Mouse (Mus musculus): ENCODE data around the gene Gmip. TPM values are rescaled to one million over a fixed set of nuclear protein-coding genes. Genes with fewer than 3 reads are reported as not detected.

Gmip gene
- polyA plus RNA-seq, 1 experiment from 2014 or later = 8.5 TPM

DNA sequence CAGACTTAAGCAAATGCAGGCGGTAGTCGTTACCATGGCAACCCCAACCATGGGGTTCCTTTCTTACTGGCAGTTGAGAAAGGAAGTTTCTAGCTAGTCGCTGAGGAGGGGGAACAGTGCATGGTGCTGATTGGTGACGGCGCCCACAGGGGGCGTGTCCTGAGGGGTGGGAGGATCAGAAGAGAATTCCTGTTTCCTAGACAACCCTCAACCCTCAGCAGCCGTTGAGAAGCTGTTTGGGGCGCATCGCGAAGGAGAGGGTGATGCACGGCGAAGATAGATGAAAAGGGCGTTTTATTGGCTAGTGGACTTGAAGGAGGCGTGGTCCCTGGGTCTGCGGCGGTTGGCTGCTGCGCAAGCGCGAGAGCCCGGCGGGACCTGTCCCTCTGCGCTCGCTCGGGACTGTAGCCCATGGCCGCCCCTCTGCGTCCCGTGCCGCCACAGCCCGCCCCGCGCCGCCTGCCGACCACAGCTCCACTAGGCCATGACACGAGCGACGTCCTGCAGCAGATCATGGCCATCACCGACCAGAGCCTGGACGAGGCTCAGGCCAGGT is 23.9 kb downstream of the Gmip start, which contains the start of gene Pbx4:
Gene Pbx4, plus strand, starts transcription at position 194 of the 556 bp plus-strand sequence.
- WGBS = under 1% methylated on average over 38 of the region's 38 CpGs
- Histone ChIP-seq H3K27ac (peak within 1 kb of the TSS; percentile 44; the same call in 1 of the 2 replicates), H3K27me3 (no peaks in the 10 kb centered on the region), H3K36me3 (no peaks in the 10 kb centered on the region), H3K9ac (peak within 1 kb of the TSS; percentile 60), H3K9me3 (no peaks in the 10 kb centered on the region), H3K4me2 (peak within 1 kb of the TSS; percentile 98), H3K4me1 (peaks cover 7% of the 10 kb centered on the region), H3K4me3 (peak within 1 kb of the TSS; percentile 56)
- peak; percentile 96 for ATAC-seq (ENCODE audit: borderline replicate concordance, extremely low read depth, low FRiP score, low TSS enrichment)

DNA sequence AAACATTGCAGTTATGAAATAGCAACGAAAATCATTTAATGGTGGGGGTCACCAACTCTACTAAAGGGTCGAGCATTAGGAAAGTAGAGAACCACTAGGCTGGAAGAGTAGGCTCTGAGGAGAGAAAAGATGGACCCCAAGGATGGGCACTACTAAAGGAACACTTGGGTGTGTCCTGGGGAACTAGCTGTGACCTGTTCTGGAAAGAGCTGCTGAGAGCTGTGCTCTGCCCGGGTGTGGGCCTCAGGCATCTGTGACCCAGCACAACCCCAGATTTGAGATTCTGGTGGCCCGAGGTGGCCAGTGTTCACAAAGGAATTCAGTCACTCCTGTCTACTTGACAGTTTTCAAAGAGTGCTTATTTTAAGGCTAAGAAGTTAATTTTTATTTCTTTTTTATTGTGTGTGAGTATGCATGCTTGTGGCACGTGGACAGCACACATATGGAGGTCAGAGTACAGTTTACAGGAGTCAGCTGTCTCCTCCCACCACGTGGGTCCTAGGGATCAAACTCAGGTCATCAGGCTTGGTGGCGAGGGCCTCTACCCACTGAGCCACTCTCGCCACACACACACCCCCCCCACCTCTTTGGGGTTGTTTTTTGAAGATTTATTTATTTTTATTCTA is 28.7 kb downstream of the Gmip start:
- no peak overlapping the region for H3K4me2 ChIP-seq
- H3K36me3 ChIP-seq = no peaks in the 10 kb centered on the region
- no peak overlapping the region for H3K27ac ChIP-seq
- no peak overlapping the region for H3K4me3 ChIP-seq
- H3K27me3 ChIP-seq = no peaks in the 10 kb centered on the region
- WGBS = 50% methylated on average over 8 of the region's 8 CpGs
- no peaks in the 10 kb centered on the region for H3K9me3 ChIP-seq
- no peak overlapping the region for H3K9ac ChIP-seq
- ATAC-seq (ENCODE audit: borderline replicate concordance, extremely low read depth, low FRiP score, low TSS enrichment) = no peak
- H3K4me1 ChIP-seq = peaks cover 7% of the 10 kb centered on the region

DNA sequence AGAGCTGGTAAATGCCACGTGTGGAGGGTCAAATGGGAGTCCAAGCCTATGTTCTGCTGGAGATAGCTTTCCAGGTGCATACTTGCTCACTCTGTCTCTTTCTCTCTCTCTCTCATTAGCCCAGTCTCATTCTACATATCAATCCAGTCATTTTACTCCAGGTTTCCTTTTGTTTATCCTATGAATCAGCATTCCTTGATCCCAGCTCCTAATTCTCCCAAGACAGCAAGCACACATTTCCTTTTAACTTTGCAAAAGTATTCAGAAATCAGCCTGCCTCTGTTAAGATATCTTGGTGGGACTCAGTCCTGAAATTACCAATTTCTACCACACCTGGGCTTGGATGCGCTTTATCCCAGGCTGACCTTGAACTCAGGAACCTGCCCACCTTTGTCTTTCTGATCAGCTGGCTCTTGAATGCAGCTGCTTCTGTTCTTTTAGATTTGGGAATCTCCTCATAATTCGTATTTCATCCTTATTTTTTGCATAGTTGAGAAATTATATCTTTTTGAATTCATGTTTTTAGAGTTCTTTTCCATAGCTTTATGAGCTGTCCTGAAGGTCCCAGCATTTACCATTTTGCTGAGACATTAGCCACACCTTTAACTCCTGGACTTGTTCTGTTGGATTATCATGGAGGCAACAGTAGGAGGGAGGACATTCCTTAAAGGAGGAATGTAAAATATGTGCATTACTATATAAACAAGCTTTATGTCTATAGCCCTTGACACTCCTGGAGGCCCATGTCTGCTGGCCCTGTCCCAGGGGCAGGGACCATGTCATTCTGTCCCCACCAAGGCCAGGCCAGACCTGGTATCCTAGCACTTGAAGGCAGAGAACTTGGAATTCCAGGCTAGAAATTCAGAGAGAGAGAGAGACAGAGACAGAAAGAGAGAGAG is 38.9 kb downstream of the Gmip start:
- Histone ChIP-seq H3K9ac (no peak overlapping the region), H3K4me1 (peaks cover 15% of the 10 kb centered on the region), H3K27ac (peak overlapping the region; percentile 7; the same call in 1 of the 2 replicates), H3K27me3 (no peaks in the 10 kb centered on the region), H3K36me3 (no peaks in the 10 kb centered on the region), H3K4me3 (no peak overlapping the region), H3K4me2 (no peak overlapping the region), H3K9me3 (no peaks in the 10 kb centered on the region)
- ATAC-seq (ENCODE audit: borderline replicate concordance, extremely low read depth, low FRiP score, low TSS enrichment) = no peak
- 64% methylated on average over 3 of the region's 3 CpGs for WGBS

DNA sequence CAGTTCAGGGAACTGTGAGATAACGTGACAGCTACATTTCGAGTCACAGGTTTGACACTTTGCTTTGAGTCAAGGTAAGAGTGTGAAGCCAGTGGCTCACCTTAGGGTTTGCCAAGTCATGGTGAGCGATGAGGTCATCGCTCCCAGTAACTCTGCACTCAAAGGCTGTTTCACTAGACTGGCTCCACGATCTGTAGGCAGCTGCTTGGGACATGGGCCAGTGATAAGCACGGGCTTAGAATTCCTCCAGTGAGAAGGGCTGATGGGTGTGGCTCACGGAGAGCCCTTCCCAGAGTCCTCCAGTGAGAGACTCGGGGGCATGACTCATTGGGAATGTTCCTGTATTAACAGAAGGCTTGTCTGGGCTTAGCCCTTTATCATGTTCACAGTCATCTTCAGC is 40.5 kb downstream of the Gmip start:
- WGBS = 42% methylated on average over 8 of the region's 8 CpGs

DNA sequence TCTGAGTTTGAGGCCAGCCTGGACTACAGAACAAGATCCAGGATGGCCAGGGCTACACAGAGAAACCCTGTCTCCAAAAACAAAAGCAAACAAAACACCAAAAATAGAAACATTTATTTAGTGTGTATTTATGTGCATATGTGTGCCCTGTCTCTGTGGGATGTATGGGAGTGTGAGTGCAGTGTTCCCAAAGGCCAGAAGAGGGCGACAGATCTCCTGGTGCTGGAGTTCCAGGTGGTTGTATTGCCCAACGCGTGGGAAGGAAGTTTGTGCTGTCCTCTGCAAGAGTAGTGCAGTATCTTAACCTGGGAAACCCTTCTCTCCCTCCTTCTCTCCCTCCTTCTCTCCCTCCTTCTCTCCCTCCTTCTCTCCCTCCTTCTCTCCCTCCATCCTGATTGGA is 41.4 kb downstream of the Gmip start:
- no peak overlapping the region for H3K27ac ChIP-seq
- ATAC-seq (ENCODE audit: borderline replicate concordance, extremely low read depth, low FRiP score, low TSS enrichment) = no peak
- WGBS = 39% methylated on average over 3 of the region's 3 CpGs
- H3K27me3 ChIP-seq = no peaks in the 10 kb centered on the region
- no peak overlapping the region for H3K9ac ChIP-seq
- H3K4me1 ChIP-seq = peaks cover 15% of the 10 kb centered on the region
- H3K4me3 ChIP-seq = no peak overlapping the region
- no peaks in the 10 kb centered on the region for H3K36me3 ChIP-seq
- no peaks in the 10 kb centered on the region for H3K9me3 ChIP-seq
- H3K4me2 ChIP-seq = no peak overlapping the region

More for the DNA sequence above, 40.5 kb downstream of the Gmip start:
- Histone ChIP-seq H3K9me3 (no peaks in the 10 kb centered on the region), H3K4me2 (no peak overlapping the region), H3K27me3 (no peaks in the 10 kb centered on the region), H3K4me1 (peaks cover 15% of the 10 kb centered on the region), H3K27ac (peak overlapping the region; percentile 39; the same call in 1 of the 2 replicates), H3K36me3 (no peaks in the 10 kb centered on the region), H3K9ac (no peak overlapping the region), H3K4me3 (no peak overlapping the region)
- ATAC-seq (ENCODE audit: borderline replicate concordance, extremely low read depth, low FRiP score, low TSS enrichment) = peak; percentile 79

DNA sequence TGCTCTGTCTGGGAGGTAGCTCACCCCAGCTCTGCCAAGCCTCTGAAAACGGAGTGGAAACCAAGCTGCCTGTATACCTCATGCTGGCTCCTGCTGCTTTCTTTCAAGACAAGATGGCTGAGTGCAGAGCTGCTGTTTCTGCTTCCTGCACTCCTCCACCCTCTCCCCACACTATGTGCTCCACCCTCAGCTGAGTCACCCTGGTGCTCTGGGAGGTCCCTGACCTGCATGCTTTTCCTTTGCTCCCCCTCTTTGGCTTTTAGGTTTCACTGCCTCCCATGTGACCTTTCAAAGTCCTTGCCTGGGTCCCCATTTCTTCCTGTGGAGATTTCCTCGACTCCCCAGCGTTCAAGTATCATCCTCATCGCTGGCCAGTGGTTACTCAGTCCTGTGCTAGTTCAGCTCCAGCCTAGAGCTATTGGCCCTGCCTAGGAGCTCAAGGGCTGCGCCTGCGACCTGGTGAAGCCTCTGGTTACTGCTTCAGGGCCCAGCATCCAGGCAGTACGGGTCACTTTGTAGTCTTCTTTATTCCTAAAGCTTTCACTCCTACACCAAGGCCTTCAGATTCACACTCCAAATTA is 42.5 kb downstream of the Gmip start:
- H3K4me1 ChIP-seq = peaks cover 15% of the 10 kb centered on the region
- no peaks in the 10 kb centered on the region for H3K27me3 ChIP-seq
- H3K9me3 ChIP-seq = no peaks in the 10 kb centered on the region
- no peaks in the 10 kb centered on the region for H3K36me3 ChIP-seq
- H3K4me3 ChIP-seq = no peak overlapping the region
- no peak overlapping the region for H3K27ac ChIP-seq
- no peak; the same call in 1 of the 2 replicates for ATAC-seq (ENCODE audit: borderline replicate concordance, extremely low read depth, low FRiP score, low TSS enrichment)
- H3K4me2 ChIP-seq = no peak overlapping the region
- WGBS = 64% methylated on average over 7 of the region's 7 CpGs
- H3K9ac ChIP-seq = no peak overlapping the region

DNA sequence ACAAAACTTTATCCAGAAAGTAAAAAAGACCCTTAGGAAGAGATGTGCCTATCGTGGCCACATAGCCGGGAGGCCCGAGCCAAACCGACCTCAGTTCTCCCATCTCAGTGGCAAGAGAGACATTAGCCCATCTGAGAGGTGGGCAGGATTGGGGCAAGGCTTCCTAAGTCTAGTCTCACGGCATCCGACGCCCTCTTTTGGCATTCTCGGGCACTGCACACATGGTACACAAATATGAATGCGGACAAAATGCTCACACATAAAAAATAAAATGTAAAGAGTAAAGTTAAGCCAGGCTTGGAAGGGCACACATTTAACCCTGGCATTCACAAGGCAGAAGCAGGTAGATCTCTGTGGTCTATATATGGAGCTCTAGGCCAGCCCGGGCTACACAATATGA is 45.4 kb downstream of the Gmip start:
- no peak for ATAC-seq (ENCODE audit: borderline replicate concordance, extremely low read depth, low FRiP score, low TSS enrichment)
- Histone ChIP-seq H3K36me3 (no peaks in the 10 kb centered on the region), H3K9ac (no peak overlapping the region), H3K27ac (no peak overlapping the region), H3K4me3 (no peak overlapping the region), H3K4me2 (no peak overlapping the region), H3K9me3 (no peaks in the 10 kb centered on the region), H3K4me1 (no peaks in the 10 kb centered on the region), H3K27me3 (no peaks in the 10 kb centered on the region)
- 88% methylated on average over 10 of the region's 10 CpGs for WGBS

DNA sequence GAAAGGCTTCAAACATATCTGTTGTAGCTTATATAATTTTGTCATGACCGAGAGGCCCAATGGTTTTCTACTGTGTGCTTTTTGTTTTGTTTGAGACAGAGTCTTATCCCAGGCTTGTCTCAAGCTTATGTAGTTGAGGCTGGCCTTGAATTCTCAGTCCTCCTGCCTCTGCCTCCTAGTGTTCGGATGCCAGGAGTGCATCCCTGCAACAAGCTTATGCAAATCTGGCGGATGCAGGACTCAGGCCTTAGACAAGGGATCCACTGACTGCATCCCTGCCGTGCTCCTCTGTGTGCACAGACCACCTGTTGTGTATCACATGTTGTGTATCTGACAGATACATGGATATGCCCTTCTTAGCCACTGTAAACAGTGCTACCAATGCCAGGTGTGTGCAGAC is 52.3 kb downstream of the Gmip start:
- ATAC-seq (ENCODE audit: borderline replicate concordance, extremely low read depth, low FRiP score, low TSS enrichment) = no peak
- Histone ChIP-seq H3K4me3 (no peak overlapping the region), H3K4me2 (no peak overlapping the region), H3K27me3 (no peaks in the 10 kb centered on the region), H3K36me3 (no peaks in the 10 kb centered on the region), H3K9ac (no peak overlapping the region), H3K9me3 (no peaks in the 10 kb centered on the region), H3K4me1 (no peaks in the 10 kb centered on the region), H3K27ac (no peak overlapping the region)
- WGBS = 59% methylated on average over 4 of the region's 4 CpGs

DNA sequence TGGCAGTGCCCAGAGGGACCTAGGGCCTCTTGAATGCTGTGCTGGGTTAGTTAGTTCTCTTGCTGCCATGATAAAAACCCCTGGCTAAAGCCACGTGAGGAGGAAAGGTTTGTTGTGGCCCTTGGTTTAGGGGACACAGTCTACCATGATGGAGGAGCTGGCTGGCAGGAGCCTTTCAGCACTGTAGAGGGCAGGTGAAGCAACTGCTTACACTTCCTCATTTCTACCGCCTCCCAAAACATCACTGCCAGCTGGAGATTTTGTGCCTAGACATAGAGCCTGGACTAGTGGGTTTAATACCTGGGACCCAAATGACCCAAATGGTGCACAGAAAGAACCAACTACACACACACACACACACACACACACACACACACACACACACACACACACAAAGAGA is 52.8 kb downstream of the Gmip start:
- WGBS = 60% methylated on average over 2 of the region's 2 CpGs
- no peaks in the 10 kb centered on the region for H3K4me1 ChIP-seq
- H3K27ac ChIP-seq = no peak overlapping the region
- ATAC-seq (ENCODE audit: borderline replicate concordance, extremely low read depth, low FRiP score, low TSS enrichment) = no peak
- H3K4me3 ChIP-seq = no peak overlapping the region
- no peaks in the 10 kb centered on the region for H3K36me3 ChIP-seq
- no peaks in the 10 kb centered on the region for H3K27me3 ChIP-seq
- no peak overlapping the region for H3K4me2 ChIP-seq
- no peaks in the 10 kb centered on the region for H3K9me3 ChIP-seq
- H3K9ac ChIP-seq = no peak overlapping the region

DNA sequence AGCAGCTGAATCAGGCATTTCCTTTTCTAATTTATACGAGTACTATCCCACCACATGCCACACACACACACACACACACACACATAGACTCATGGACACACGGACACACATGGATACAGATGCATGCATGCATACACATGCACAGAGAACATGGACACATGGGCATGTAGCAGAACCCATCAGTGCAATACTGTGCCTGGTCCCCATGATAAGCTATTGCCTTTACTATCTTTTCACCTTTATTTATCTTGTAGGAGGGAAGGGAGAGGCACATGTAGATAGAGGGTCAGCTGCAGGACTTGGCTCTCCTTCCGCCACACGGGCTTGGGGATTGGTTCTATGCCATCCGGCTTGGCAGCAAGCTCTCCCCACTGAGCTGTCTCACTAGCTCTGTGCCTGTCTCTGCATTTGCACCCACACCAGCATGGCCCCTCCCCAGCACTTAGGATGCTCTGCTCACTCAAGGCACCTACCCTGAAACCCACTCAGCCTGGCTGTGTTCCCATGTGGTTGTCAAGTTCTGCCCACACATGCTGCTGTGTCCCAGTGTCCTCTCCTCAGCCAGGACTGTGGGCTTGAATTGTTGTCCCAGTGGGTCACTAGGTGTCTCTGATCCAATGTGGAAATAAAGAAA is 55.0 kb downstream of the Gmip start:
- no peaks in the 10 kb centered on the region for H3K4me1 ChIP-seq

DNA sequence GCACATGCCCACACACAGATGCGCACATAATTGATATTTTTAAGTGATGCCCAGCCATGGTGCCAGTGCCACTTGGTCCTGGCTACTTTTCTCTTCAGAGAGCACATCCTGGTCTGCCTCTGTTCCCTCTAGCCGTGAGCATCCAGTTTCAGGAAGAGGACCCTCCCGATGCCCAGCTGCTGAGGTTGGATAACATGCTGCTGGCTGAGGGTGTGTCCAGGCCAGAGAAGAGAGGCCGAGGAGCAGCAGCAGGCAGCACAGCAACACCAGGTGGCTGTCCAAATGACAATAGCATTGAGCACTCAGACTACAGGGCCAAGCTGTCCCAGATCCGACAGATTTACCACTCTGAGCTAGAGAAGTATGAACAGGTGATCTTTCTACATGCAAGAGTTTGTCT is 55.7 kb downstream of the Gmip start:
- Histone ChIP-seq H3K4me2 (no peak overlapping the region), H3K4me3 (no peak overlapping the region), H3K27ac (no peak overlapping the region), H3K4me1 (no peaks in the 10 kb centered on the region), H3K27me3 (no peaks in the 10 kb centered on the region), H3K9me3 (no peaks in the 10 kb centered on the region), H3K9ac (no peak overlapping the region), H3K36me3 (no peaks in the 10 kb centered on the region)
- ATAC-seq (ENCODE audit: borderline replicate concordance, extremely low read depth, low FRiP score, low TSS enrichment) = no peak
- 60% methylated on average over 5 of the region's 5 CpGs for WGBS

More for the DNA sequence above, 55.0 kb downstream of the Gmip start:
- H3K9me3 ChIP-seq = no peaks in the 10 kb centered on the region
- no peak overlapping the region for H3K27ac ChIP-seq
- no peak overlapping the region for H3K4me2 ChIP-seq
- no peak for ATAC-seq (ENCODE audit: borderline replicate concordance, extremely low read depth, low FRiP score, low TSS enrichment)
- H3K27me3 ChIP-seq = no peaks in the 10 kb centered on the region
- H3K9ac ChIP-seq = no peak overlapping the region
- WGBS = 81% methylated on average over 5 of the region's 5 CpGs
- no peaks in the 10 kb centered on the region for H3K36me3 ChIP-seq
- H3K4me3 ChIP-seq = no peak overlapping the region

Data from lung, embryonic 15.5 days (tissue).